Mouse (Mus musculus) cerebral cortex, adult 2 months (tissue): ENCODE results near the gene Stat5b.

Source experiments
- WGBS: fragments of 180-500 bp; shearing (Covaris S2); methylation state at CpG from one replicate; pipeline ENCODE4 v1.1.7; 2018; 5-methylcytosine and 5-hydroxymethylcytosine counted together

Stat5b gene

GRCm38 (mm10) chr11:100863141-100863540 is 12.6 kb upstream of the Stat5b start:
- 93% methylated on average over 10 of the region's 10 CpGs for WGBS

- 64% methylated on average over 3 of the region's 3 CpGs for WGBS
These were observed 11.3 kb upstream of the Stat5b start for GRCm38 (mm10) chr11:100861836-100862235.

- WGBS, result 92% methylated on average over 7 of the region's 7 CpGs
These were observed 10.8 kb upstream of the Stat5b start for GRCm38 (mm10) chr11:100861335-100861734.

- WGBS, result 3% methylated on average over 55 of the region's 55 CpGs
These were observed 9.9 kb upstream of the Stat5b start for GRCm38 (mm10) chr11:100860198-100861048.

- WGBS, result 74% methylated on average over 6 of the region's 6 CpGs
These were observed 9.1 kb upstream of the Stat5b start for GRCm38 (mm10) chr11:100859579-100860075.

- WGBS, result 50% methylated on average over 9 of the region's 9 CpGs
These were observed 8.5 kb upstream of the Stat5b start, which contains the start of gene Stat5a for GRCm38 (mm10) chr11:100858935-100859578. Stat5a (plus strand) TSS chr11:100859351.

- 60% methylated on average over 6 of the region's 6 CpGs for WGBS
These were observed 7.4 kb upstream of the Stat5b start for GRCm38 (mm10) chr11:100857960-100858359.

GRCm38 (mm10) chr11:100855178-100855577 is 4.7 kb upstream of the Stat5b start:
- 94% methylated on average over 4 of the region's 4 CpGs for WGBS

- WGBS, result 75% methylated on average over 4 of the region's 4 CpGs
These were observed 3.7 kb upstream of the Stat5b start for GRCm38 (mm10) chr11:100854268-100854667.

GRCm38 (mm10) chr11:100853018-100853417 is 2.5 kb upstream of the Stat5b start:
- WGBS, result 89% methylated on average over 5 of the region's 5 CpGs

- 90% methylated on average over 2 of the region's 2 CpGs for WGBS
These were observed 1.6 kb upstream of the Stat5b start for GRCm38 (mm10) chr11:100852088-100852487.

- 4% methylated on average over 33 of the region's 33 CpGs for WGBS
These were observed 429 bp upstream of the Stat5b start for GRCm38 (mm10) chr11:100850778-100851528.

- 9% methylated on average over 13 of the region's 13 CpGs for WGBS
These were observed 977 bp downstream of the Stat5b start for GRCm38 (mm10) chr11:100849456-100850037.

- WGBS, result 70% methylated on average over 6 of the region's 6 CpGs
These were observed 1.6 kb downstream of the Stat5b start for GRCm38 (mm10) chr11:100848789-100849379.

GRCm38 (mm10) chr11:100848080-100848479 is 2.4 kb downstream of the Stat5b start:
- WGBS, result 74% methylated on average over 4 of the region's 4 CpGs

- 89% methylated on average over 4 of the region's 4 CpGs for WGBS
These were observed 3.0 kb downstream of the Stat5b start for GRCm38 (mm10) chr11:100847572-100847971.

- WGBS, result 68% methylated on average over 6 of the region's 6 CpGs
These were observed 4.7 kb downstream of the Stat5b start for GRCm38 (mm10) chr11:100845793-100846192.

GRCm38 (mm10) chr11:100844121-100844520 is 6.4 kb downstream of the Stat5b start:
- 89% methylated on average over 4 of the region's 4 CpGs for WGBS

GRCm38 (mm10) chr11:100843070-100843669 is 7.4 kb downstream of the Stat5b start:
- WGBS, result 97% methylated on average over 8 of the region's 8 CpGs

GRCm38 (mm10) chr11:100842025-100842424 is 8.5 kb downstream of the Stat5b start:
- WGBS, result 90% methylated on average over 7 of the region's 7 CpGs

- 82% methylated on average over 12 of the region's 12 CpGs for WGBS
These were observed 9.7 kb downstream of the Stat5b start for GRCm38 (mm10) chr11:100840866-100841265.
